In the genomic region with DNA sequence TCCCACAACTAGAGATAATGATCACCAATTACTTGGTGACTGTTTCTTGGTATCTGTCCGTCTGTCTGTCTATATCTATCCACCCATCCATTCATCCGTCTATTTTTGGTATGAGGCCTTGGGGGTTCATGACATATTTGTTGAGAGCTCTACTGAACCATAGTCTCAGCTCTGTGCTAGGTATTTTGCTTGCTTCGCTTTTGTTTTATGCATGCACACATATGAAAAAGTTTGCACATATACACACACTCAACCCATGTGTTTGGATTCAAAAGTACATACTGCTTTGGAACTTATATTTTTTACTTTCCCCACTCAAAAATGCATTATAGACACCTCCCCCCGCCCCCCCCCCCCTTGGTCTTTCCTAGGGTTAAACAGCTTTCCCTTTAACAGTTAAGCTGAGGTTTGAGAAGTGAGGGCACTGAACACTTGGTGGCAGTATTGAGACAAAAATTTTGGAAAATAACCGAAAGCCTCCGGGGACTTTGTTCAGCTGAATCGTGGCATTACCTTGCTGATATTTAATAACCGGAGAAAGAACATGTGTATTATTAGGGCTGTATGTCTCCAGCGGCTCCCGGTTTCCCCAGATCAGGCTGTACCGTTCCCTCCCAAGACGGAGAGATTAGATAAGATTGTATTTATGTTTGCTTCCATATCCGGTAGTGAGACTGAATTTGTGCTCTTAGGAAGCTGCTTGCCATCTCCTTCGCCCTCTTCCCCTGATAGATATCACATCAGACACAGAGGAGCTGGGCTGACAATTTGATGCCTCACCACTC, we compare ENCODE assay signal across 8 mouse cellular contexts. TPM values are rescaled to one million over a fixed set of nuclear protein-coding genes. Genes with fewer than 3 reads are reported as not detected.
DNase-seq lines count a peak whose midpoint lies in the region; ATAC-seq lines count a peak whose summit lies in the region.

No protein-coding gene starts in this region.

- ATAC-seq in cerebellum, adult (ENCODE audit: insufficient number of reproducible peaks, low FRiP score, low TSS enrichment): peak; percentile 40; the same call in 1 of the 2 replicates
- ATAC-seq in forebrain, embryonic 13.5 days: peak; percentile 78
- ATAC-seq in megakaryocyte progenitor cell, adult 5-6 weeks (replicated peaks; ENCODE audit: poor library complexity): peak; percentile 71

- H3K27ac ChIP-seq in forebrain, embryonic 13.5 days: peak overlapping the region; percentile 53; the same call in 1 of the 2 replicates

- H3K36me3 ChIP-seq in forebrain, embryonic 13.5 days (ENCODE audit: poor library complexity, severe bottlenecking): no peaks in the 10 kb centered on the region
- H3K36me3 ChIP-seq in splenic B cell, adult 2 months (ENCODE audit: control insufficient read depth, insufficient read depth, low read length, poor library complexity, severe bottlenecking): no peaks in the 10 kb centered on the region

- peak; percentile 59 for DNase-seq in layer of hippocampus, adult 11-12 months (ENCODE audit: low spot score)
- DNase-seq in layer of hippocampus, adult 9-10 months (ENCODE audit: low spot score): no peak
- peak; percentile 73 for DNase-seq in induced T-regulatory cell, adult 2 months (ENCODE audit: low read depth)
- DNase-seq in left cerebral cortex, postnatal 10 days (ENCODE audit: extremely low spot score in 1 of 2, low spot score in 2 of 2): peak; percentile 42 to 67
- peak; percentile 58 for DNase-seq in splenic B cell, adult 2 months (ENCODE audit: low read depth, low spot score)

- peak overlapping the region; percentile 72 for H3K9ac ChIP-seq in forebrain, embryonic 13.5 days

- peak overlapping the region; percentile 43 for H3K4me3 ChIP-seq in forebrain, embryonic 13.5 days

- H3K4me1 ChIP-seq in forebrain, embryonic 13.5 days: 0 out of 2 replicates have a peak, but pooled peaks cover 4% of the 10 kb centered on the region

- H3K27me3 ChIP-seq in forebrain, embryonic 13.5 days: no peaks in the 10 kb centered on the region
- no peaks in the 10 kb centered on the region for H3K27me3 ChIP-seq in splenic B cell, adult 2 months (ENCODE audit: control insufficient read depth, insufficient read depth, low read length, poor library complexity, severe bottlenecking)

- intact Hi-C loops in left cerebral cortex, postnatal 10 days (cut with DNase I): loop anchor here (5.0 to 10.0 kb wide), 2 partner anchors 48 to 156 kb away; no protein-coding TSS in a partner anchor

- 18% methylated on average over 14 of the region's 14 CpGs for WGBS in forebrain, embryonic 13.5 days

- H3K4me2 ChIP-seq in forebrain, embryonic 13.5 days: peak overlapping the region; percentile 61

- H3K9me3 ChIP-seq in forebrain, embryonic 13.5 days (replicated peaks): no peaks in the 10 kb centered on the region

RNA-seq across cellular contexts. Expression of gene Sln, which starts 20.7 kb away (rescaled TPM):
- 0.44 and 0.94 TPM in 2 replicates for polyA plus RNA-seq in forebrain, embryonic 13.5 days (2015; fragmentation: Nextera tagmentation; extraction: Ambion mirVana)
- not detected for total RNA-seq in left cerebral cortex, postnatal 10 days (2021)
- total RNA-seq in megakaryocyte progenitor cell, adult 5-6 weeks (2015): not detected in 2 replicates
- total RNA-seq in megakaryocyte progenitor cell, adult 5-6 weeks (2017): not detected in 2 replicates

RNA-seq across cellular contexts. Expression of gene Slc35f2, which starts 57.9 kb away (rescaled TPM):
- 5.4 and 6.1 TPM in 2 replicates for polyA plus RNA-seq in forebrain, embryonic 13.5 days (2015; fragmentation: Nextera tagmentation; extraction: Ambion mirVana)
- 1 to 10 TPM; 7.6 to 8.6 TPM for total RNA-seq in left cerebral cortex, postnatal 10 days (2021)
- total RNA-seq in megakaryocyte progenitor cell, adult 5-6 weeks (2015): 0.71 and 2.3 TPM in 2 replicates
- total RNA-seq in megakaryocyte progenitor cell, adult 5-6 weeks (2017): 1.5 and 2.5 TPM in 2 replicates
